Mouse (Mus musculus): ENCODE measurements around the gene Sycn. TPM values are rescaled to one million over a fixed set of nuclear protein-coding genes. Genes with fewer than 3 reads are reported as not detected.

Gene Sycn
- not detected for total RNA-seq (2023)

DNA sequence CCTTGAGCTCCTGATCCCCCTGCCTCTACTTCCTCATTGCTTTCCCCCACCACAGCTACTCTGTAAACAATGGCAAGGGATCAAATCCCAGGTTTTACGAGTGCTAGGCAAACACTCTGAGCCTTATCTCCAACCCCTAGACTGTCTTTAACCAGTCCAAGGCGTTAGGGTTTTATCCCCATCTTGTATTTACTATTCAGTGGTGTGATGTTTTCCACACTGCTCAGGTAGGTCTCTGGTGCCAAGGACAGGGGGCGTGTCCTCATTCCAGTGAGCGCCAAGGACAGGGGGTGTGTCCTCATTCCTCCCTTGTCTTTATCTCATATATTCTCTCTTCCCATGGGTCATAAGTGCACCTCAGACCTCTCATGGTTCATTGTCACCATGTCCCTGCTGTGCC is at the start of gene Sycn:
TSS of gene Sycn (plus strand) at position 360 of the 400 bp plus-strand sequence.

DNA sequence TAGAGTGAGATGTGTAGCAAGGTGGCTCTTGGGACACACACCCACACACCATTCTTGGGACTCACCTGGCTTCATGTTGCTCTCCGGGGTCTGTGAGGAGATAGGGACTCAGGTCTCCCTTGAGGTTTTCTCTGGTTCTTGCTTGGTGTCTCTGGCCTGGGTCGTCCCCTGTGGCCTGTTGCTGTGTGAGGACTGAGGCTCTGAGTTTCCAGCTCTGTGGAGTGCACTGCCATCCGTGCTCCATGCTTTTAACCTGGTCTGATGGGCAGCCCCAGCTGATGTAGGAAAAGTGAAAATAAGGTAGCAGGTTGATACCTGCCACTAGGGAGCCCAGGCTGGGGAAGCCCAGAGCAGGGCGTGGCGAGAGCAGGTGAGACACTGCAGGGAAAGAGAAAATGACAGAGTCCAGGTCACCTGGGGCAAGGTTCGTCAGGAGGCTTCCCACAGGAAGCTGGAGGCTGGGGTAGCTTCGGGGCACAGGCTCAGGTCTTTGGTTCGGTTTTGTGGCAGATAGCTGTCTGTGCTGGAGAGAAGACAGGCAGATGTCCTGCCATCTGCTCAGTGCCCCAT is 30.2 kb upstream of the Sycn start, which contains the start of gene Ifnl2:
TSS of gene Ifnl2 (minus strand) at position 51 of the 570 bp plus-strand sequence.

DNA sequence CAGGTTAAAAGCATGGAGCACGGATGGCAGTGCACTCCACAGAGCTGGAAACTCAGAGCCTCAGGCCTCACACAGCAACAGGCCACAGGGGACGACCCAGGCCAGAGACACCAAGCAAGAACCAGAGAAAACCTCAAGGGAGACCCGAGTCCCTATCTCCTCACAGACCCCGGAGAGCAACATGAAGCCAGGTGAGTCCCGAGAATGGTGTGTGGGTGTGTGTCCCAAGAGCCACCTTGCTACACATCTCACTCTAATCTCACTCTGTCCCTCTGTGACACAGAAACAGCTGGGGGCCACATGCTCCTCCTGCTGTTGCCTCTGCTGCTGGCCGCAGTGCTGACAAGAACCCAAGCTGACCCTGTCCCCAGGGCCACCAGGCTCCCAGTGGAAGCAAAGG is 18.1 kb upstream of the Sycn start, which contains the start of gene Ifnl3:
TSS of gene Ifnl3 (plus strand) at position 301 of the 400 bp plus-strand sequence.

DNA sequence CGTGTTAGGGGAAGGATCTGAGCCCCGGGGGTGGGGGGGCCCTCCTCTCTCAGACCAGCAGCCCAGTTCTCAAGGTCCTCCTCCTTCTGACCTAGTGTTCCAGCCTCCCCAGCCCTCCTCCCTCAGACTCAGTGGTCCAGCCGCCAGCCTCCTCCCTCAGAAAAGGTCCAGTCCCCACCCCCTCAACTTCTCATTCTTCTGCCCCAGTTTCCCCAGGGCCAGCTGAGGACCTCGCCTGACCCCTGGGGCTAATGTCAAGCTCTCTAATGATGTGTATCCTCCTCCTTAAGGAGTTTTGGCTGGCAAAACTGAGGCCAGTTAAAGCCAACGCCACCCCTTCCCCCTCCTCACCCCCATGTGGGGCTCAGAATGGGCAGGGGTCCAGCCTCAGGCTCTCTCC is 6.5 kb downstream of the Sycn start, which contains the start of gene Nccrp1:
TSS of gene Nccrp1 (minus strand) at position 101 of the 400 bp plus-strand sequence.

Other genes with a start within 250 kb of the Sycn start
- gene Selenov, start 249.7 kb upstream of the Sycn start, total RNA-seq (2023): not detected
- gene Dll3, start 238.6 kb upstream of the Sycn start, total RNA-seq (2023): not detected
- 10 to 100 TPM; 27.4 to 29.6 TPM for gene Timm50, start 228.8 kb upstream of the Sycn start, total RNA-seq (2023)
- 10 to 100 TPM; 70.9 to 78.0 TPM for gene Supt5, start 202.1 kb upstream of the Sycn start, total RNA-seq (2023)
- gene Rps16, start 190.2 kb upstream of the Sycn start, total RNA-seq (2023): 1,000 to 10,000 TPM; 1,016 to 1,191 TPM
- gene Plekhg2, start 168.3 kb upstream of the Sycn start, total RNA-seq (2023): 10 to 100 TPM; 22.3 to 30.8 TPM
- gene Zfp36, start 160.6 kb upstream of the Sycn start, total RNA-seq (2023): 1,000 to 10,000 TPM; 1,188 to 1,652 TPM
- gene Med29, start 148.2 kb upstream of the Sycn start, total RNA-seq (2023): 10 to 100 TPM in 1 of 2 experiments, 1 to 10 TPM in 1; 7.2 to 10.1 TPM
- gene Paf1, start 147.9 kb upstream of the Sycn start, total RNA-seq (2023): 10 to 100 TPM; 62.9 to 73.5 TPM
- gene Gmfg, start 103.4 kb upstream of the Sycn start, total RNA-seq (2023): 100 to 1,000 TPM; 538 to 594 TPM
- gene Lrfn1, start 88.9 kb upstream of the Sycn start, total RNA-seq (2023): 1 to 10 TPM; 3.2 to 4.2 TPM
- not detected for gene Ifnl2, start 30.4 kb upstream of the Sycn start, total RNA-seq (2023)
- gene Ifnl3, start 18.0 kb upstream of the Sycn start, total RNA-seq (2023): not detected
- under 1 TPM in 1 of 2 experiments, not detected in 1; 0.90 TPM for gene Nccrp1, start 6.4 kb downstream of the Sycn start, total RNA-seq (2023)
- gene Samd4b, start 57.3 kb downstream of the Sycn start, total RNA-seq (2023): 10 to 100 TPM; 45.3 to 48.4 TPM
- 10 to 100 TPM in 1 of 2 experiments, 1 to 10 TPM in 1; 9.5 to 12.7 TPM for gene Pak4, start 57.3 kb downstream of the Sycn start, total RNA-seq (2023)
- not detected for gene Acp7, start 90.4 kb downstream of the Sycn start, total RNA-seq (2023)
- 1 to 10 TPM in 1 of 2 experiments, under 1 TPM in 1; 0.37 to 1.1 TPM for gene Fbxo27, start 152.0 kb downstream of the Sycn start, total RNA-seq (2023)
- gene Fbxo17, start 175.9 kb downstream of the Sycn start, total RNA-seq (2023): 1 to 10 TPM; 2.3 to 3.5 TPM
- 10 to 100 TPM; 18.3 to 19.9 TPM for gene Mrps12, start 200.9 kb downstream of the Sycn start, total RNA-seq (2023)
- 1 to 10 TPM; 8.3 to 9.0 TPM for gene Sars2, start 201.1 kb downstream of the Sycn start, total RNA-seq (2023)
- gene Ccer2, start 215.3 kb downstream of the Sycn start, total RNA-seq (2023): not detected
- gene Sirt2, start 225.8 kb downstream of the Sycn start, total RNA-seq (2023): 10 to 100 TPM; 63.2 to 65.6 TPM
- gene Nfkbib, start 226.6 kb downstream of the Sycn start, total RNA-seq (2023): 10 to 100 TPM; 39.1 to 41.4 TPM
- gene Rinl, start 248.1 kb downstream of the Sycn start, total RNA-seq (2023): 100 to 1,000 TPM in 1 of 2 experiments, 10 to 100 TPM in 1; 91.3 to 113 TPM

All from neutrophil, adult 59 days (primary cell).